Mouse (Mus musculus) lung, postnatal 0 days (tissue): ENCODE data around the gene Rnf227. TPM values are rescaled to one million over a fixed set of nuclear protein-coding genes. Genes with fewer than 3 reads are reported as not detected.

Source experiments
- ATAC-seq: fragments of 200-750 bp; cut with Nextera tagmentation; 2 replicates; pipeline ENCODE4 v1.8.0; 2017; ENCODE audit warnings: moderate library complexity
- DNase-seq: peaks from one replicate; pipeline ENCODE4 v3.0.0-alpha.2; 2016; ENCODE audit warnings: low spot score
- H3K27ac ChIP-seq: fragments of 300-500 bp; sonication (generic); 2 replicates; pipeline ENCODE4 v1.5.1; 2014; ENCODE audit warnings: antibody characterized with exemption, mild to moderate bottlenecking, low read length, mixed read lengths
- H3K27me3 ChIP-seq: fragments of 300-500 bp; sonication (generic); replicated peaks from 2 replicates; pipeline ENCODE4 v1.6.1; 2014; ENCODE audit warnings: low read length, mixed read lengths; ENCODE audit not compliant: insufficient read depth
- H3K36me3 ChIP-seq: fragments of 300-500 bp; sonication (generic); 2 replicates; pipeline ENCODE4 v1.6.1; 2014; ENCODE audit warnings: low read length, mixed read lengths; ENCODE audit not compliant: insufficient read depth
- H3K4me1 ChIP-seq: fragments of 300-500 bp; sonication (generic); 2 replicates; pipeline ENCODE4 v1.6.1; 2014; ENCODE audit warnings: antibody characterized with exemption, low read depth, low read length, mixed read lengths; ENCODE audit not compliant: insufficient read depth
- H3K4me2 ChIP-seq: fragments of 300-500 bp; sonication (generic); replicated peaks from 2 replicates; pipeline ENCODE4 v1.6.1; 2014; ENCODE audit warnings: low read depth, mild to moderate bottlenecking, low read length, moderate library complexity, mixed read lengths
- H3K4me3 ChIP-seq: fragments of 300-500 bp; sonication (generic); 2 replicates; pipeline ENCODE4 v1.5.1; 2014; ENCODE audit warnings: low read depth, low read length
- H3K9ac ChIP-seq: fragments of 300-500 bp; sonication (generic); replicated peaks from 2 replicates; pipeline ENCODE4 v1.6.1; 2014; ENCODE audit warnings: low read depth, mild to moderate bottlenecking
- H3K9me3 ChIP-seq: fragments of 300-500 bp; sonication (generic); 2 replicates; pipeline ENCODE4 v1.6.1; 2016; ENCODE audit warnings: low read length, mixed read lengths
- CTCF ChIP-seq: IDR thresholded peaks from 2 replicates; pipeline ENCODE4 v1.5.1; 2016; ENCODE audit warnings: antibody characterized with exemption, mild to moderate bottlenecking
- EP300 ChIP-seq: IDR thresholded peaks from 2 replicates; pipeline ENCODE4 v1.6.1; 2016; ENCODE audit warnings: antibody characterized with exemption, mild to moderate bottlenecking, control low read depth
- WGBS: fragments of 180-500 bp; shearing (Covaris S2); extraction: QIAGEN DNeasy Blood & Tissue Kit; methylation state at CpG from one replicate; pipeline ENCODE4 v1.1.7; 2014; 5-methylcytosine and 5-hydroxymethylcytosine counted together
- polyA plus RNA-seq: library from polyadenylated mRNA; unstranded; fragments of >200 nt; fragmentation: Nextera tagmentation; extraction: Ambion mirVana; gene quantifications from 2 replicates; pipeline ENCODE4 v1.2.1, GENCODE M21; 2015

Rnf227 gene
- polyA plus RNA-seq, 1 experiment from 2014 or later = 5.7 TPM

- Histone ChIP-seq H3K36me3 (peaks cover 24% of the 10 kb centered on the region; the same call in 1 of the 2 replicates), H3K27ac (peak overlapping the region; percentile 100), H3K4me2 (peak overlapping the region; percentile 77), H3K9ac (no peak overlapping the region), H3K9me3 (no peaks in the 10 kb centered on the region), H3K27me3 (no peaks in the 10 kb centered on the region), H3K4me3 (no peak overlapping the region), H3K4me1 (peaks cover 24% of the 10 kb centered on the region)
- ATAC-seq (peak; percentile 66), DNase-seq (peak; percentile 96)
- TF ChIP-seq CTCF = no peak; the same call in 1 of the 2 replicates
- TF ChIP-seq EP300 = peak; percentile 9
- WGBS = 2% methylated on average over 6 of the region's 6 CpGs
Measured at GRCm38 (mm10) chr11:69364910-69365309, 24.6 kb downstream of the Rnf227 start.

- peak overlapping the region; percentile 98 for H3K4me3 ChIP-seq
- 22% methylated on average over 6 of the region's 6 CpGs for WGBS
- peaks cover 17% of the 10 kb centered on the region; the same call in 1 of the 2 replicates for H3K36me3 ChIP-seq
- H3K4me1 ChIP-seq = peaks cover 24% of the 10 kb centered on the region
- TF ChIP-seq CTCF = no peak
- TF ChIP-seq EP300 = no peak
- DNase-seq (peak; percentile 58), ATAC-seq (peak; percentile 14; the same call in 1 of the 2 replicates)
- peak overlapping the region; percentile 26; the same call in 1 of the 2 replicates for H3K9ac ChIP-seq
- H3K4me2 ChIP-seq = peak overlapping the region; percentile 77
- no peaks in the 10 kb centered on the region for H3K9me3 ChIP-seq
- no peaks in the 10 kb centered on the region for H3K27me3 ChIP-seq
- H3K27ac ChIP-seq = peak overlapping the region; percentile 100
Measured at GRCm38 (mm10) chr11:69365722-69366121, 25.5 kb downstream of the Rnf227 start.

GRCm38 (mm10) chr11:69366157-69366854 is 26.0 kb downstream of the Rnf227 start:
- Histone ChIP-seq H3K36me3 (0 out of 2 replicates have a peak, but pooled peaks cover 11% of the 10 kb centered on the region), H3K9ac (peak overlapping the region; percentile 26; the same call in 1 of the 2 replicates), H3K4me1 (peaks cover 24% of the 10 kb centered on the region), H3K4me2 (peak overlapping the region; percentile 77), H3K27ac (peak overlapping the region; percentile 100), H3K4me3 (peak overlapping the region; percentile 98), H3K9me3 (no peaks in the 10 kb centered on the region), H3K27me3 (no peaks in the 10 kb centered on the region)
- ATAC-seq (peak; percentile 81), DNase-seq (peak; percentile 100)
- under 1% methylated on average over 25 of the region's 26 CpGs for WGBS
- TF ChIP-seq CTCF = peak; percentile 18; the same call in 1 of the 2 replicates
- no peak; the same call in 1 of the 2 replicates for TF ChIP-seq EP300

- H3K4me1 ChIP-seq = peaks cover 24% of the 10 kb centered on the region
- ATAC-seq = peak; percentile 7; the same call in 1 of the 2 replicates
Measured at GRCm38 (mm10) chr11:69366855-69367615, 26.8 kb downstream of the Rnf227 start.

GRCm38 (mm10) chr11:69367616-69368355 is 27.5 kb downstream of the Rnf227 start:
- Histone ChIP-seq H3K4me3 (peak overlapping the region; percentile 98), H3K4me1 (peaks cover 24% of the 10 kb centered on the region), H3K27ac (peak overlapping the region; percentile 100), H3K9ac (peak overlapping the region; percentile 95), H3K36me3 (0 out of 2 replicates have a peak, but pooled peaks cover 3% of the 10 kb centered on the region), H3K9me3 (no peaks in the 10 kb centered on the region), H3K4me2 (peak overlapping the region; percentile 77), H3K27me3 (no peaks in the 10 kb centered on the region)
- WGBS = 3% methylated on average over 22 of the region's 22 CpGs
- TF ChIP-seq CTCF (peak; percentile 1; the same call in 1 of the 2 replicates), EP300 (no peak)
- DNase-seq = peak; percentile 43
- no peak for ATAC-seq

More at GRCm38 (mm10) chr11:69366855-69367615, 26.8 kb downstream of the Rnf227 start:
- Histone ChIP-seq H3K4me2 (peak overlapping the region; percentile 77), H3K27me3 (no peaks in the 10 kb centered on the region), H3K9me3 (no peaks in the 10 kb centered on the region), H3K27ac (peak overlapping the region; percentile 100), H3K36me3 (0 out of 2 replicates have a peak, but pooled peaks cover 4% of the 10 kb centered on the region), H3K9ac (peak overlapping the region; percentile 95), H3K4me3 (peak overlapping the region; percentile 98)
- TF ChIP-seq EP300 (peak; percentile 55; the same call in 1 of the 2 replicates), CTCF (no peak)
- DNase-seq = peak; percentile 45
- under 1% methylated on average over 22 of the region's 22 CpGs for WGBS
